Mouse (Mus musculus) hindbrain, embryonic 15.5 days (tissue): ENCODE measurements at regions not wholly inside any gene's neighbourhood (a gene's known extent, or its start where the extent isn't known, plus 50 kb on each side); places are given as distances from the start of the nearest gene placed in this dataset.

Experiments
- ATAC-seq: fragments of 200-750 bp; cut with Nextera tagmentation; 2 replicates; pipeline ENCODE4 v1.8.0; 2017; ENCODE audit warnings: low read depth, moderate number of reproducible peaks, moderate TSS enrichment; ENCODE audit not compliant: low FRiP score
- H3K27ac ChIP-seq: fragments of 300-500 bp; sonication (generic); replicated peaks from 2 replicates; pipeline ENCODE4 v1.5.1; 2015; ENCODE audit warnings: mild to moderate bottlenecking, inconsistent platforms
- H3K27me3 ChIP-seq: fragments of 300-500 bp; sonication (generic); 2 replicates; pipeline ENCODE4 v1.6.1; 2015; ENCODE audit warnings: control low read depth, inconsistent platforms
- H3K36me3 ChIP-seq: fragments of 300-500 bp; sonication (generic); 2 replicates; pipeline ENCODE4 v1.6.1; 2015; ENCODE audit warnings: control low read depth, inconsistent platforms
- H3K4me1 ChIP-seq: fragments of 300-500 bp; sonication (generic); replicated peaks from 2 replicates; pipeline ENCODE4 v1.6.1; 2015; ENCODE audit warnings: control low read depth, inconsistent platforms
- H3K4me2 ChIP-seq: fragments of 300-500 bp; sonication (generic); 2 replicates; pipeline ENCODE4 v1.6.1; 2015; ENCODE audit warnings: moderate library complexity, mild to moderate bottlenecking, inconsistent platforms
- H3K4me3 ChIP-seq: fragments of 300-500 bp; sonication (generic); 2 replicates; pipeline ENCODE4 v1.5.1; 2015; ENCODE audit warnings: mild to moderate bottlenecking, inconsistent platforms
- H3K9ac ChIP-seq: fragments of 300-500 bp; sonication (generic); 2 replicates; pipeline ENCODE4 v1.6.1; 2015; ENCODE audit warnings: inconsistent platforms
- H3K9me3 ChIP-seq: fragments of 300-500 bp; sonication (generic); 2 replicates; pipeline ENCODE4 v1.6.1; 2016; ENCODE audit warnings: control low read depth, inconsistent platforms
- WGBS: fragments of 180-500 bp; shearing (Covaris S2); methylation state at CpG from one replicate; pipeline ENCODE4 v1.1.7; 2015; 5-methylcytosine and 5-hydroxymethylcytosine counted together

DNA sequence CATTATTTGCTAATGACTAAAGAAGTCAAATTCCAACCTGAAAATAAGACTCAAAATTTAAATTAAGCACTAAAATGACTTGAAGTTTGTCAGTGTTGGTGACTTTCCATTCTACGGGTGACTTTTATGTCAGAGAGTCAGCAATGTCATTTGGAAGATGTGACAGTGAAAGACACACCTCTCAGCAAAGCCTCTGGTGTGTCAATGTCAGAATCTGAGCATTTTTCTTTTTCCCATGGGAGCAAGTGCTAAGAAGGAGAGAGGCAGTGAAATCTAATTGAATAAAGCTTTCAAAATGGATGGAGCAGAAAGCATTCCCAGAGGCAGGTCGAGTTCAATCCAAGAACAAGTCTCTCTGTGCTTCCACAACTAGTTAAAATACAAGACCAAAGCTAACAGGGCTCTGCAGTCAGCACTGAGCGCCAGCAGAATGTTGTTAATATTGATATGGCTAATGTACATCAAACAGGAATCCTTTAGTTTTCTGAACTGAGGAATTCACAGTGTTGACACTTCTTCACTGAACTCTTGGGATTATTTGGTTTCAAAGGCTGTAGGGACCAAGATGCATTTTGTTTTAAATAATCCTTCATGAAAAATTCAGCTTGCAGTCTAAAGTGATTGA, 170.4 kb upstream of the Megf9 start:
- H3K9ac ChIP-seq = no peak overlapping the region
- ATAC-seq = no peak
- H3K4me2 ChIP-seq = no peak overlapping the region
- no peak overlapping the region for H3K27ac ChIP-seq
- no peaks in the 10 kb centered on the region for H3K4me1 ChIP-seq
- no peaks in the 10 kb centered on the region for H3K36me3 ChIP-seq
- 73% methylated on average over 3 of the region's 3 CpGs for WGBS
- no peak overlapping the region for H3K4me3 ChIP-seq
- H3K9me3 ChIP-seq = no peaks in the 10 kb centered on the region
- H3K27me3 ChIP-seq = no peaks in the 10 kb centered on the region

DNA sequence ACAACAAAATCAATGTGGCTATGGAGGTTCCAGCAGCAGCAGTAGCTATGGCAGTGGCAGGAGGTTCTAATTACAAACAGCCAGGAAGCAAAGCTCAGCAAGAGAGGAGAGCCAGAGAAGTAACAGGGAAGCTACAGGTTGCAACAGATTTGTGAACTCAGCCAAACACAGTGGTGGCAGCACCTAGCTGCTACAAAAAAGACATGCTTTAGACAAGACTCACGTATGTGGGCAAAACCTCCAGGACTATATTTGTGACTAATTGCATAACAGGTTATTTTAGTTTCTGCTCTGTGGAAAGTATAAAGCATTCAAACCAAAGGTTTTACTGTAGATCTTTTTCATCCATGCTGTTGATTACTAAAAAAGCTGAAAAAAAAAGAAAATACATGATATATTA, 166.1 kb upstream of the Megf9 start:
- Histone ChIP-seq H3K27ac (no peak overlapping the region), H3K4me1 (no peaks in the 10 kb centered on the region), H3K4me3 (no peak overlapping the region), H3K36me3 (no peaks in the 10 kb centered on the region), H3K9ac (no peak overlapping the region), H3K4me2 (no peak overlapping the region), H3K9me3 (no peaks in the 10 kb centered on the region), H3K27me3 (no peaks in the 10 kb centered on the region)
- ATAC-seq = no peak
- 86% methylated on average over 1 of the region's 1 CpGs for WGBS

DNA sequence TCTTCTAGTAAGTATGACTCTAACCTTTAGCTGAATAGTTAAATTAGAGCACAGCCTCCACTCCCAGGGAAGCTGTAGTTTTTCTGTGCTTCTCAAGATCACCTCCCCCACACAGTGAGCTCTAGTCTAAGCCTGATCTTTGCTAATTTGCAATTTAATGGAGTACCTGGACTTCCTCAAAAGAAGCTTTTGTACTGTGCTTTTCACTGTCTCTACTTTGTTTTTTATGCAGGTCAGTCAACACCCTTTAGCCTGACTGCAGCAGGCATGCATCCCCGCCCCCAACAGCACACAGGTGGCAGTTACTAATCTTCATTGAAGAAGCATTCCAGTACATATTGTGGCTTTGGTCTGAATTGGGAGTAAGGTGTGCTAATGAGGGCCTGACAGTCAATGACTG, 129.4 kb upstream of the Megf9 start:
- 93% methylated on average over 1 of the region's 1 CpGs for WGBS
- Histone ChIP-seq H3K9ac (no peak overlapping the region), H3K4me1 (no peaks in the 10 kb centered on the region), H3K9me3 (no peaks in the 10 kb centered on the region), H3K4me2 (no peak overlapping the region), H3K4me3 (no peak overlapping the region), H3K27me3 (no peaks in the 10 kb centered on the region), H3K27ac (no peak overlapping the region), H3K36me3 (no peaks in the 10 kb centered on the region)
- no peak for ATAC-seq

DNA sequence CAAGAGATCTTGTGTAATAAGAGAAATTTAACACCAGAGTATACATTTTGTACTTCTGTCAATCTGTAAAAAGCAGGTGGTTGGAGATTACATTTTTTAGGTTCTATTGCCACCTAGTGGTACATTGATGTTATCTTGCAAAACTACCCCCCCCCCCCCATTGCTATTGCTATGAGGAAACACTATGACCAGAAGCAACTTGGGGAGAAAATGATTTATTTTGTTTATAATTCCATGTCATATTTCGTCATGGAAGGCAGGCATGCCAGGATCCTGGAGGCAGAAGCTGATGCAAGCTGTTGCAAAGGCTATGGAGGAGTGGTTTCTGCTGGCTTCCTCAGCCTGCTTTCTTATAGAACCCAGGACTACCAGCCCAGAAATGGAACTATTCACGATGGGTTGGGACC, 86.6 kb upstream of the Megf9 start:
- H3K9me3 ChIP-seq = no peaks in the 10 kb centered on the region
- WGBS = 34% methylated on average over 2 of the region's 2 CpGs
- no peaks in the 10 kb centered on the region for H3K36me3 ChIP-seq
- H3K4me2 ChIP-seq = no peak overlapping the region
- H3K4me3 ChIP-seq = no peak overlapping the region
- no peak for ATAC-seq
- H3K9ac ChIP-seq = no peak overlapping the region
- H3K4me1 ChIP-seq = no peaks in the 10 kb centered on the region
- H3K27ac ChIP-seq = no peak overlapping the region
- no peaks in the 10 kb centered on the region for H3K27me3 ChIP-seq

DNA sequence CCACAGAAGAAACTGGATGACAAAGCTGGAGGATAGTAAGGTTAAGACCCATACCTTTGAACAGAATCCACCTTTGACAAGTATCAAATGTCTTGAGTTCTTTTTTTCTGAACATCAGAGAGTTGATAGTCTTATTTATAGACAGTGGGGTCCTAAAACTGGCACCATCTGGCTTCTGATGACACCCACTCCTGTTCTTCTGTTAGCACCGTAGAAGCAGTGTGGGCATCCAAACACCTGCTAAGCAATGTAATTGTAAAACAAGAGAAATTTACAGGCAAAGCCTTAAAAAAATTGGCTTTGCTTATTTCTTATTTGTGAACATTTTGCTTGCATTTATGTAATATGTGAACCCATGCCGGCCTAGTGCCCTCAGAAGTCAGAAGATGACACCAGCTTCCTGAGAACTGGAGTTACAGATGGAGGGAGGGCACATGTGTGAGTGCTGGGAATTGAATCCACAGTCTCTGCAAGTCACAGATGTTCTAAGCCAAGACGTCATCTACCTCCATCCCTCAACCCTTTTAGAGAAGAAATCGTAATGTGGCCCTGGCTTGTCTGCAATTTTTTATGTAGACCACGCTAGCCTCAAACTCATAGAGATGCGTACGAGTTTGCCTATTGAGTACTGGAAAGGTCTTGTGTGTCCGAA, 85.0 kb upstream of the Megf9 start:
- H3K9ac ChIP-seq = no peak overlapping the region
- H3K36me3 ChIP-seq = no peaks in the 10 kb centered on the region
- H3K9me3 ChIP-seq = no peaks in the 10 kb centered on the region
- no peaks in the 10 kb centered on the region for H3K27me3 ChIP-seq
- H3K4me1 ChIP-seq = no peaks in the 10 kb centered on the region
- ATAC-seq = no peak
- H3K4me3 ChIP-seq = no peak overlapping the region
- no peak overlapping the region for H3K27ac ChIP-seq
- 91% methylated on average over 8 of the region's 8 CpGs for WGBS
- no peak overlapping the region for H3K4me2 ChIP-seq

DNA sequence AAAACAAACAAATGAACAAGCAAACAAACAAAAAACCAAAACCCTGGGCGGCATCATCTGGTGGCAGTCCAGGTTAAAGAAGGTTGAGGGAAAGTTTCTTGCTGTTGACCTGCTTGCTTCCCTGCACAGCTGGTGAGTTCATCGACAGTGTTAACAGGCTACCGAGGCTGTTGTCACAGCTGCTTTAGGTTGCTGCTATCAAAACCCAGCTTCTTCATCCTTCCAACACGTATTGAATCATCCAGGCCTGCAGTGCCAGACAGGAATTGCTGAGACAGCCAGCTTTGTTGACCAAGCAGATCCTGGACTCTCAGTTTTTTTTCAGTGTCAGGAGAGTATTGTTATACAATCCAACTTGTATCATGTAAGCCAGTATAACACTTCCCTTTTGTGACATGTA, 81.0 kb upstream of the Megf9 start:
- 72% methylated on average over 4 of the region's 4 CpGs for WGBS

DNA sequence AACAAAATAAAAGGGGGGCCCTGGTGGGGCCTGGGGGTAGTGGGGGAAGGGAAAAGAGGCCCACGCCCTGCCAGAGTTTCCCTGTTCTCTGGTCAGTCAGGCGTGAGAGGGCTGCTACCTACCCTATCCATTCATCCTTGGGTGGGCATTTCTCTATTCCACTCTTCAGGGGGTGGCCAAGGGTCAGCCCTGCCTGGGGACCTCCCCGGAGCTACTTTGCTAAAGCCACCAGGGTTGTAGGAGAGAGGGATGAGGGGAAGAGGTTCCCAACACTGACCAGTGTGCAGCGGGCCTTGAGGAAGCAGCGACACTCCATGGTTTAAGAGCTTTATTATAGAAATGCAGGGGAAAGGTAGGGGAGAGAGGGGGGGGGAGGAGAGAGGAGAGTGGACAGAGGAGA, 79.6 kb upstream of the Megf9 start:
- Histone ChIP-seq H3K27me3 (no peaks in the 10 kb centered on the region), H3K9me3 (no peaks in the 10 kb centered on the region), H3K4me2 (no peak overlapping the region), H3K4me1 (no peaks in the 10 kb centered on the region), H3K36me3 (no peaks in the 10 kb centered on the region), H3K27ac (no peak overlapping the region), H3K4me3 (no peak overlapping the region), H3K9ac (no peak overlapping the region)
- 36% methylated on average over 5 of the region's 5 CpGs for WGBS
- ATAC-seq = no peak

More for the DNA sequence above, 81.0 kb upstream of the Megf9 start:
- H3K27me3 ChIP-seq = no peaks in the 10 kb centered on the region
- H3K4me3 ChIP-seq = no peak overlapping the region
- no peak for ATAC-seq
- no peak overlapping the region for H3K27ac ChIP-seq
- no peaks in the 10 kb centered on the region for H3K36me3 ChIP-seq
- H3K4me2 ChIP-seq = no peak overlapping the region
- no peaks in the 10 kb centered on the region for H3K9me3 ChIP-seq
- no peaks in the 10 kb centered on the region for H3K4me1 ChIP-seq
- no peak overlapping the region for H3K9ac ChIP-seq

DNA sequence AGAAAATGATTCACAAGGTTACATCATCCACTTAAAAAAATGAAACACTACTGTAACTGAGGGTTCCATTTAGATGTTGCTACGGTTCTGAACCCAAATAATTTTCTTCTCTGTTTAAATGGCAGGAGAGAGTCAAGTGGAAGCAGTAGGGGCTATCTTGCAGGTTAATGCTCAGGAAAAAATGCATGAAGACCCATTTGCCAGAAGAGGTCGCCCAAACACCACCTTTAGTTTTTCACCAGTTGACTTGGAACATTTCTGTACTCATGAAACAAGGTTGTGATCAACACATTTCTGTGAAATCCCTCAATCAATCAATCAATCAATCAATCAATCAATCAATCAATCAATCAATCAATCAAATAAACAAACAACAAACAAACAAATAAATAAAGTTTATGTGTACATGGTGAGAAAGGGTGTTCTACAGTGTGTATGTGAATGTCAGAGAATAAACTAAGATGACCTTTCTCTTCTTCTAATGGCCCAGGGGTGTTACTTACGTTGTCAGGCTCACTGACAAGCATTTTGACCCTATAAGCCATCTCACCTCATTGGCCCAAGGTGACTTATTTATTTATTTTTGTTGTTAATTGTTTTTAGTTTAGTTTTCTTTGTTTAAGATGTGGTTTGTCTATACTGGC, 68.5 kb upstream of the Megf9 start:
- H3K4me1 ChIP-seq = no peaks in the 10 kb centered on the region

DNA sequence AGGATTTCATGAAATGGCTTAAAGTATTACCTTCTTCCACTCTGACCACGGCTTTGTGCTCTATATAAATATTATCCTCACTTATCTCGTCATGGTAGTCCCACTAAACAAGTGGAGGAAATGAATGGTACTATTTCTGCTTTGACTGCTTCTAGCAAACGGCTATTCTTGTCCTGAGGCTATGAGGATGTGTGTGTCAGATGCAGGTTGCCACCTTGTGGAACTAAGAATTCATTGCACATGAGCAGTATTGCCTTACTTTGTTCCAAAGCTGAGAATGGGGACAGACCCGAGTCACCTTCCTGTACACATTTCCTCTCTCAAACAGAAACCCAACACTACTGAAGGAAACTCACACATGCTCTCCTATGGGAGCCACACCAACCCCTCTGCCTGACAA, 66.5 kb upstream of the Megf9 start:
- WGBS = 10% methylated on average over 4 of the region's 4 CpGs
- no peak overlapping the region for H3K4me3 ChIP-seq
- H3K4me1 ChIP-seq = no peaks in the 10 kb centered on the region
- peak; percentile 78 for ATAC-seq
- H3K9me3 ChIP-seq = no peaks in the 10 kb centered on the region
- no peaks in the 10 kb centered on the region for H3K36me3 ChIP-seq
- no peak overlapping the region for H3K9ac ChIP-seq
- peaks cover 7% of the 10 kb centered on the region; the same call in 1 of the 2 replicates for H3K27me3 ChIP-seq
- no peak overlapping the region for H3K27ac ChIP-seq
- no peak overlapping the region for H3K4me2 ChIP-seq

More for the DNA sequence above, 68.5 kb upstream of the Megf9 start:
- no peak overlapping the region for H3K27ac ChIP-seq
- no peak overlapping the region for H3K9ac ChIP-seq
- no peak overlapping the region for H3K4me3 ChIP-seq
- H3K27me3 ChIP-seq = peaks cover 7% of the 10 kb centered on the region; the same call in 1 of the 2 replicates
- ATAC-seq = 0 out of 2 replicates have a peak, but pooled peaks have one; percentile 6
- WGBS = 31% methylated on average over 3 of the region's 3 CpGs
- no peaks in the 10 kb centered on the region for H3K9me3 ChIP-seq
- no peaks in the 10 kb centered on the region for H3K36me3 ChIP-seq
- no peak overlapping the region for H3K4me2 ChIP-seq
